Mouse (Mus musculus) heart, adult 2 months (tissue): Measurements from ENCODE around the gene Dmbt1. TPM values are rescaled to one million over a fixed set of nuclear protein-coding genes. Genes with fewer than 3 reads are reported as not detected.

Source experiments
- DNase-seq, 2 experiments: peaks; one replicate each; pipeline ENCODE4 v3.0.0; 2021
- H3K27ac ChIP-seq: fragments of 200-600 bp; 2 replicates; pipeline ENCODE4 v1.8.1; 2022
- H3K27me3 ChIP-seq: fragments of 200-500 bp; 2 replicates; pipeline ENCODE4 v1.6.1; 2012; ENCODE audit warnings: mild to moderate bottlenecking, low read length, inconsistent platforms, mixed read lengths; ENCODE audit not compliant: control insufficient read depth, insufficient read depth
- H3K36me3 ChIP-seq: fragments of 200-500 bp; 2 replicates; pipeline ENCODE4 v1.6.1; 2012; ENCODE audit warnings: low read length, inconsistent platforms; ENCODE audit not compliant: control insufficient read depth, insufficient read depth
- H3K4me1 ChIP-seq: fragments of 200-500 bp; 2 replicates; pipeline ENCODE4 v1.6.1; 2011; ENCODE audit warnings: low read length; ENCODE audit not compliant: control insufficient read depth, insufficient read depth
- H3K4me3 ChIP-seq: fragments of 200-600 bp; 2 replicates; pipeline ENCODE4 v1.8.1; 2022
- H3K79me2 ChIP-seq: fragments of 200-500 bp; replicated peaks from 2 replicates; pipeline ENCODE4 v1.6.1; 2012; ENCODE audit warnings: mild to moderate bottlenecking, inconsistent platforms, low read length, moderate library complexity, mixed read lengths; ENCODE audit not compliant: control insufficient read depth, insufficient read depth
- H3K9ac ChIP-seq: fragments of 200-500 bp; 2 replicates; pipeline ENCODE4 v1.6.1; 2012; ENCODE audit warnings: low read depth, mild to moderate bottlenecking, control low read depth, inconsistent platforms, low read length, mixed read lengths
- CTCF ChIP-seq: fragments of 200-600 bp; IDR thresholded peaks from 2 replicates; pipeline ENCODE4 v1.8.1; 2022; ENCODE audit warnings: antibody characterized with exemption, mild to moderate bottlenecking, moderate library complexity
- EP300 ChIP-seq: fragments of 200-500 bp; IDR thresholded peaks from 2 replicates; pipeline ENCODE4 v1.6.1; 2011; ENCODE audit warnings: low read depth, low read length, control low read depth; ENCODE audit not compliant: insufficient read depth
- POLR2A ChIP-seq: fragments of 200-500 bp; IDR thresholded peaks from 2 replicates; pipeline ENCODE4 v1.6.1; 2011; ENCODE audit warnings: mild to moderate bottlenecking, low read depth, low read length, control low read depth; ENCODE audit not compliant: insufficient read depth
- WGBS: fragments of 180-500 bp; shearing (Covaris S2); methylation state at CpG from one replicate; pipeline ENCODE4 v1.1.7; 2018; 5-methylcytosine and 5-hydroxymethylcytosine counted together
- intact Hi-C: fragments of 180-260 bp; cut with DNase I; formaldehyde crosslinking; loops from one replicate; pipeline ENCODE4 v1.15.1; 2025
- long read RNA-seq: library from polyadenylated mRNA; stranded (forward); transcript quantifications from one replicate; pipeline ENCODE4 v2.0.0, GENCODE M21; 2021
- polyA plus RNA-seq: library from polyadenylated mRNA; depleted of rRNA; stranded (reverse); fragments of >200 nt; gene quantifications from 2 replicates; pipeline ENCODE4 v1.2.3, GENCODE M21; 2012; rRNA removed
- total RNA-seq, 2 experiments: library from RNA; stranded (reverse); gene quantifications; 2 replicates each; pipeline ENCODE4 v1.2.3; 2021

Dmbt1 gene
- not detected for total RNA-seq
- 0.03 and 0.04 TPM in 2 replicates for polyA plus RNA-seq
- long read RNA-seq: 0 reads

DNA sequence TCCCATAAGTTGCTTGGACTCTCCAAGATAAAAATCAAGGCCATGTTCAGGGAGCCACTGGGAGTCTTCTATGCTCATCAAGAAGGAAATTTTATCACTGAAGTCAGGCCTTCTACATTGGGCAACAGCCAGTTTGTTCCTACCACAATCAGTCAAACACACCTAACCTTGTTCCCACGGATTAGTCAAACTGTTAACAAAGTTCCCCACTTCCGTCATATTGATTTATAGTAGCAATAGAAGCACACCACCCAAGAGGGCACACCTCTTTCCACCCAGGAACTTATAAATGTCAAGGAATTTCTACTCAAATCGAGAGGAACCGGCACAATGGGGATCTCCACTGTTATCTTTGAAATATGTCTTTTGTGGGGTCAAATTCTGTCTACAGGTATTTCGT, at the start of gene Dmbt1:
Gene Dmbt1, plus strand, starts transcription at position 299 of the 400 bp plus-strand sequence.
- WGBS: 75% methylated on average over 5 of the region's 5 CpGs
- DNase-seq: no peak
- H3K27me3 ChIP-seq: no peaks in the 10 kb centered on the region

DNA sequence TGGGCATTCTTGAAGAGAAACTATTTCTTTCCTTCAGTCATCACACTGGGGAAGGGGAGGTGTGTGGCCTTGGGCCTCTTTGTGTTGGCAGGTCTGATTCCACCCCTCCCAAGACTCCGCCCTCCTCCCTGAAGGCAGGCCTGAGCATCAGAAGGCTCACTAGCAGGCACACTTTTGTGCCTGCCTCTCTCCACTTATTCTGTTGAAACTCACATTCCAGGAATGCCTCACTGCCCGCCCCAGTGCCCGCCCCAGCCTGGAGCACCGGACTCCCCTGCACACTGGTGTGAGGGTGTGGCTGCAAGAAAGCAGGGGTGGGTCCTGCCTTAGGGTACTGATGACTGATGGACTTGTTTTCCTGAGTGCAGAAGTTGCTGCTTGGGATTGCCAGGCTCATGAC, 49.5 kb upstream of the Dmbt1 start:
- no peaks in the 10 kb centered on the region for H3K27me3 ChIP-seq
- TF ChIP-seq EP300 (no peak), POLR2A (no peak), CTCF (no peak)
- no peak overlapping the region for H3K9ac ChIP-seq
- DNase-seq: no peak
- intact Hi-C loops: no loop called here
- H3K79me2 ChIP-seq: no peaks in the 10 kb centered on the region
- WGBS: 83% methylated on average over 4 of the region's 4 CpGs
- peaks cover 12% of the 10 kb centered on the region for H3K4me1 ChIP-seq
- no peak overlapping the region for H3K4me3 ChIP-seq
- no peak overlapping the region for H3K27ac ChIP-seq
- H3K36me3 ChIP-seq: no peaks in the 10 kb centered on the region

More for the DNA sequence above, at the start of gene Dmbt1:
- TF ChIP-seq EP300: no peak
- TF ChIP-seq CTCF: no peak
- TF ChIP-seq POLR2A: no peak
- H3K36me3 ChIP-seq: no peaks in the 10 kb centered on the region
- intact Hi-C loops: no loop called here
- no peak within 1 kb of the TSS for H3K9ac ChIP-seq
- H3K4me3 ChIP-seq: no peak within 1 kb of the TSS
- H3K79me2 ChIP-seq: no peaks in the 10 kb centered on the region
- no peak within 1 kb of the TSS for H3K27ac ChIP-seq
- no peaks in the 10 kb centered on the region for H3K4me1 ChIP-seq

DNA sequence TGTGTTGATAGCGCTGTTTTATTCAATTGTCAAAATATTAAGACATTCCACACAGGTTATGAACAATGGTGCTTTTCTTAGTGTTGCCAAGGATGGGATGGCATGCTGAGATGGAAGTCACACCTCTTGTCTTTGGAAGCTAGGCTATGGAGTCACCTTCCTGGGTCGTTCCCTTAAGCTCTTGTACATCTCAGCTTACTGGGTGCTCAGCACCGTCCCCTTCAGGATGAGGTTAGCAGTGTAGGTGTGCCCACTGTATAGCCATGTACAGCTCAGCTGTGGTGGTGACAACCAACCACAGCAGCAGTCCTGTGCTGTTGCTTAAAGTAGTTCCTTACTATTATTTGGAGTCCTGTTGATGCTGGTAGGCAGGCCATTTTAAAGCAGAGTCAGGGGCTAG, 49.0 kb upstream of the Dmbt1 start:
- H3K9ac ChIP-seq: no peak overlapping the region
- intact Hi-C loops: no loop called here
- 58% methylated on average over 3 of the region's 3 CpGs for WGBS
- no peak for DNase-seq
- H3K79me2 ChIP-seq: no peaks in the 10 kb centered on the region
- peaks cover 7% of the 10 kb centered on the region for H3K4me1 ChIP-seq
- no peaks in the 10 kb centered on the region for H3K36me3 ChIP-seq
- TF ChIP-seq EP300 (no peak), CTCF (no peak), POLR2A (no peak)
- no peaks in the 10 kb centered on the region for H3K27me3 ChIP-seq
- no peak overlapping the region for H3K27ac ChIP-seq
- H3K4me3 ChIP-seq: no peak overlapping the region

DNA sequence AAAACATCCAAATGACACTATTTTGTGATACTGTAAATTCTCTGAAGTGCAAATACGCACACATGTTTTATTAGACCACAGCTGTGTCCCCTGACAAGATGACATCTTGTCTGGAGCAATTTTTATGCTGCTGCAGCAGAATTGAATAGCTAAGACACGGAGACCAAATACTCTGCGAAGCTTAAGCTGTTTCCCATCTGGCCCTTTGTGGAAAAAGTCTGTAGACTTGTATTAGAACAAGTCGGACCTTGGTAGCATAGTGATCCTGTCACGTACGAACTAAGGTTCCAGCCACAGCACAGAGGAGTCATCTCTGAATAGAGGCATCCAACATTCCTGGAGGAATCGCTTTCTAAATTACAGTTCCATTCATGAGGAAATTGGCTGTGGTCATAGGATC, 47.6 kb upstream of the Dmbt1 start:
- H3K9ac ChIP-seq: no peak overlapping the region

DNA sequence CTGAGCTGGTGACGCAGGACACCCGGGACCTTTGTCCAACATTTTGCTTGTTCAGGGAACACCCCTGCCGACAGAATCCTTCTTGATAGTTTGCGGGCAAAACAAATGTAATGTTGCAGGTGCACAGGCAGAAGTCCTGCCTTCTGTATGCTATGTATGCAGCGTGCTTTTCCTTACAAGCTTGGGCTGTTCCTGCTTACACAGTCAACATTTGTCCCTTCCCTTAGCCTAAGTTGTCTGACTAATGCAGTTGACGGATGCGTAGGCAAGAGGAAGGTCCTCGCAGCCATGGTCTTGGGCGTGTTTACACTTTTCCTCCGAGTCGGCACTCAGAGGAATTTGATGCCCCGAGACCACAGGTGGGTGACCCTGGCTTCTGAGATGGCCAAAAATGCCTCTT, 46.7 kb upstream of the Dmbt1 start:
- Histone ChIP-seq H3K4me1 (peaks cover 4% of the 10 kb centered on the region), H3K36me3 (no peaks in the 10 kb centered on the region), H3K27me3 (no peaks in the 10 kb centered on the region), H3K27ac (no peak overlapping the region), H3K79me2 (no peaks in the 10 kb centered on the region), H3K4me3 (no peak overlapping the region), H3K9ac (no peak overlapping the region)
- no peak for DNase-seq
- intact Hi-C loops: no loop called here
- TF ChIP-seq EP300: no peak
- TF ChIP-seq CTCF: no peak
- TF ChIP-seq POLR2A: no peak
- WGBS: 91% methylated on average over 12 of the region's 12 CpGs

More for the DNA sequence above, 47.6 kb upstream of the Dmbt1 start:
- Histone ChIP-seq H3K79me2 (no peaks in the 10 kb centered on the region), H3K27ac (no peak overlapping the region), H3K4me3 (no peak overlapping the region), H3K36me3 (no peaks in the 10 kb centered on the region), H3K27me3 (no peaks in the 10 kb centered on the region), H3K4me1 (peaks cover 4% of the 10 kb centered on the region)
- DNase-seq: no peak
- no peak for TF ChIP-seq CTCF
- no peak for TF ChIP-seq POLR2A
- TF ChIP-seq EP300: no peak
- WGBS: 70% methylated on average over 7 of the region's 7 CpGs
- intact Hi-C loops: no loop called here

DNA sequence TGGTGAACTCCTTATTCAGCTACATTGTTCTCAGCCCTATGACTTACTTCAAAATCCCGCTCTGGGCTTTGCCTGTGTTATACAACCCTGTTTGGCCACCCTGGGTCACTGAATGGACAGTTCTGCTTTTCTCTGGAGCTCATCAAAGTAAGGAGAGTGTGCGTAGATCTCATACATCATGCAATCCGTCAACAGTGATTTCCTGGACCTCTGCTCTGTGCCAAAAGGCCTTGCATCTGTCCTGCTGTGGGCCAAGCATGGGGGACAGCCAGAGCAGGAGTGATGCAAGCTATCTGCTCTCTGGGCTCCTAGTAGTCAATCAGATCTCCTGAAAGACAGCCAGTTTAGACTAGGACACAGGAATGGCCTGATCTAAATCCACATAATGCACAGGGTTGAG, 46.1 kb upstream of the Dmbt1 start:
- no peaks in the 10 kb centered on the region for H3K27me3 ChIP-seq
- no peak overlapping the region for H3K4me3 ChIP-seq
- TF ChIP-seq POLR2A (no peak), EP300 (no peak), CTCF (no peak)
- H3K79me2 ChIP-seq: no peaks in the 10 kb centered on the region
- H3K27ac ChIP-seq: no peak overlapping the region
- WGBS: 88% methylated on average over 3 of the region's 3 CpGs
- H3K4me1 ChIP-seq: peaks cover 4% of the 10 kb centered on the region
- no peaks in the 10 kb centered on the region for H3K36me3 ChIP-seq
- no peak for DNase-seq
- no peak overlapping the region for H3K9ac ChIP-seq
- intact Hi-C loops: no loop called here
